In the genomic region with DNA sequence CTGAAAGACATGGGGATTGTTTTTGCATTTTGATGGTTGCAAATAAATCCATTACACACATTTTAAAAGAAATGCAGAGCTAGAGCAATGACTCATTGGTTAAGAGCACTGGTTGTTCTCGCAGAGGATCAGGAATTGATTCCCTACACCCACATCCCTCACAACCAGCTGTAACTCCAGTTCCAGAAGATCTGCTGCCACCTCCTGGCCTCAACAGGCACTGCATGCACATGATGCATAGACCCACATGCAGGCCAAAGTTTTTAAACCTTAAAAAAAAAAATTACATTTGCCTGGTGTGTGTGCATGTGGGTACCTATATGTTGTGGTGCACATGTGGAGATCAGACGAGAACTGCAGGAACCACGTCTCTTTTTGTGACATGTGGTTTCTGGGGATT, we compare ENCODE assay signal across 9 mouse cellular contexts. TPM values are rescaled to one million over a fixed set of nuclear protein-coding genes. Genes with fewer than 3 reads are reported as not detected.
DNase-seq lines count a peak whose midpoint lies in the region; ATAC-seq and TF ChIP-seq lines count a peak whose summit lies in the region.
"Had no signal": no experiment of that assay in that cellular context is flagged by ENCODE, and none has a peak within 500 bp of the region (broad histone marks: within the 10 kb centered on the region; RNA-seq: fewer than 3 reads in every experiment).

No protein-coding gene starts in this region.

- H3K4me2 ChIP-seq in hindbrain, embryonic 14.5 days (replicated peaks): no peak overlapping the region
- no peak overlapping the region for H3K4me2 ChIP-seq in hindbrain, embryonic 12.5 days (replicated peaks)

- H3K4me3 ChIP-seq in hindbrain, embryonic 14.5 days (replicated peaks; ENCODE audit: low read length): no peak overlapping the region
- no peak overlapping the region for H3K4me3 ChIP-seq in hindbrain, embryonic 12.5 days
- no peak overlapping the region for H3K4me3 ChIP-seq in ES-E14 (ENCODE audit: insufficient read depth in 1 of 2, low read depth in 1 of 2, low read length in 2 of 2, poor library complexity in 1 of 2, severe bottlenecking in 1 of 2)

- H3K27me3 ChIP-seq in hindbrain, embryonic 14.5 days (ENCODE audit: control insufficient read depth, insufficient read depth, low read length): no peaks in the 10 kb centered on the region
- H3K27me3 ChIP-seq in hindbrain, embryonic 12.5 days: no peaks in the 10 kb centered on the region

- no peak overlapping the region for H3K27ac ChIP-seq in hindbrain, embryonic 14.5 days
- H3K27ac ChIP-seq in hindbrain, embryonic 12.5 days: no peak overlapping the region
- no peak overlapping the region for H3K27ac ChIP-seq in ES-E14 (ENCODE audit: insufficient read depth, low read depth, low read length, poor library complexity, severe bottlenecking)

- no peak overlapping the region for H3K9ac ChIP-seq in hindbrain, embryonic 14.5 days
- H3K9ac ChIP-seq in hindbrain, embryonic 12.5 days: no peak overlapping the region
- H3K9ac ChIP-seq in ES-E14 (ENCODE audit: insufficient read depth, low read depth, low read length, poor library complexity, severe bottlenecking): no peak overlapping the region

- H3K36me3 ChIP-seq in hindbrain, embryonic 14.5 days (replicated peaks; ENCODE audit: control insufficient read depth, insufficient read depth): no peaks in the 10 kb centered on the region
- H3K36me3 ChIP-seq in hindbrain, embryonic 12.5 days: no peaks in the 10 kb centered on the region
- no peaks in the 10 kb centered on the region for H3K36me3 ChIP-seq in ES-E14 (ENCODE audit: control insufficient read depth, insufficient read depth, low read length, poor library complexity, severe bottlenecking)

- H3K4me1 ChIP-seq in hindbrain, embryonic 14.5 days (replicated peaks; ENCODE audit: control insufficient read depth, insufficient read depth, low read length): no peaks in the 10 kb centered on the region
- no peaks in the 10 kb centered on the region for H3K4me1 ChIP-seq in hindbrain, embryonic 12.5 days
- H3K4me1 ChIP-seq in ES-E14 (ENCODE audit: control insufficient read depth in 2 of 2, insufficient read depth in 2 of 2, low read length in 2 of 2, poor library complexity in 1 of 2): no peaks in the 10 kb centered on the region

- H3K9me3 ChIP-seq in hindbrain, embryonic 14.5 days (ENCODE audit: control insufficient read depth, low read length): no peaks in the 10 kb centered on the region
- no peaks in the 10 kb centered on the region for H3K9me3 ChIP-seq in hindbrain, embryonic 12.5 days (replicated peaks)
- no peaks in the 10 kb centered on the region for H3K9me3 ChIP-seq in ES-E14 (ENCODE audit: control insufficient read depth, insufficient read depth, low read depth, low read length)

- peak; percentile 38 for DNase-seq in hindbrain, embryonic 14.5 days (ENCODE audit: low spot score)
- DNase-seq in A20 (ENCODE audit: low read depth, low spot score) (peak; percentile 51), ES-E14 (ENCODE audit: low read depth, low spot score) (peak; percentile 53)
- peak; percentile 12 for DNase-seq in embryo, embryonic 9.5 days (ENCODE audit: extremely low spot score)
- peak; percentile 16 for DNase-seq in lung, postnatal 25 days (ENCODE audit: low spot score)
- peak; percentile 49 for DNase-seq in thymus, postnatal 0 days (ENCODE audit: low spot score)
- no peak for DNase-seq in gastrocnemius, postnatal 25 days

- WGBS in hindbrain, embryonic 14.5 days: 71% methylated on average over 3 of the region's 3 CpGs
- 67% methylated on average over 3 of the region's 3 CpGs for WGBS in hindbrain, embryonic 12.5 days

- ATAC-seq in hindbrain, embryonic 14.5 days (ENCODE audit: low FRiP score): no peak
- ATAC-seq in hindbrain, embryonic 12.5 days (ENCODE audit: low FRiP score): no peak

- in situ Hi-C loops in ES-E14 (cut with MboI; ENCODE audit: low sequenced_read_pairs in 2 of 2, unreplicated experiment in 2 of 2): no loop called here

TF ChIP-seq in ES-E14, 5 proteins besides CTCF, POLR2A, EP300 and RAD21:
- no peak for TF ChIP-seq MAFK (IDR thresholded peaks at IDR 0.05; ENCODE audit: insufficient read depth, low read depth, low read length)
- TF ChIP-seq ZC3H11A (IDR thresholded peaks at IDR 0.05; ENCODE audit: borderline replicate concordance, low read depth, low read length): peak; percentile 44; the same call in 1 of the 2 replicates

RNA-seq across cellular contexts. Expression of gene Asgr2, which starts 17.7 kb away (rescaled TPM):
- not detected in 2 replicates for polyA plus RNA-seq in hindbrain, embryonic 14.5 days (2014; fragmentation: Nextera tagmentation; extraction: Ambion mirVana)
- not detected in 2 replicates for polyA plus RNA-seq in hindbrain, embryonic 12.5 days (2016; fragmentation: Nextera tagmentation; extraction: Ambion mirVana)
- total RNA-seq in ES-E14 (2012; rRNA removed): 2.0 and 2.1 TPM in 2 replicates
- polyA plus RNA-seq in thymus, postnatal 0 days (2015; fragmentation: Nextera tagmentation; extraction: Ambion mirVana): 0.26 and 0.42 TPM in 2 replicates
- not detected for total RNA-seq in gastrocnemius, postnatal 25 days (2021)
- polyA plus RNA-seq: lung, embryonic 16.5 days had no signal

RNA-seq across cellular contexts. Expression of gene Mgl2, which starts 20.0 kb away (rescaled TPM):
- 0.93 and 1.1 TPM in 2 replicates for polyA plus RNA-seq in hindbrain, embryonic 14.5 days (2014; fragmentation: Nextera tagmentation; extraction: Ambion mirVana)
- polyA plus RNA-seq in hindbrain, embryonic 12.5 days (2016; fragmentation: Nextera tagmentation; extraction: Ambion mirVana): 0.50 and 0.77 TPM in 2 replicates
- total RNA-seq in ES-E14 (2012; rRNA removed): 0.42 and 1.8 TPM in 2 replicates
- polyA plus RNA-seq in thymus, postnatal 0 days (2015; fragmentation: Nextera tagmentation; extraction: Ambion mirVana): 5.3 and 6.0 TPM in 2 replicates
- 1 to 10 TPM; 2.5 to 3.6 TPM for total RNA-seq in gastrocnemius, postnatal 25 days (2021)

RNA-seq across cellular contexts. Expression of gene Clec10a, which starts 45.9 kb away (rescaled TPM):
- polyA plus RNA-seq in hindbrain, embryonic 14.5 days (2014; fragmentation: Nextera tagmentation; extraction: Ambion mirVana): 0.78 and 1.2 TPM in 2 replicates
- 0.71 and 2.6 TPM in 2 replicates for polyA plus RNA-seq in hindbrain, embryonic 12.5 days (2016; fragmentation: Nextera tagmentation; extraction: Ambion mirVana)
- 2.1 and 2.2 TPM in 2 replicates for total RNA-seq in ES-E14 (2012; rRNA removed)
- 3.6 and 3.7 TPM in 2 replicates for polyA plus RNA-seq in thymus, postnatal 0 days (2015; fragmentation: Nextera tagmentation; extraction: Ambion mirVana)
- 1 to 10 TPM; 1.3 to 4.3 TPM for total RNA-seq in gastrocnemius, postnatal 25 days (2021)

RNA-seq across cellular contexts. Expression of gene Asgr1, which starts 56.3 kb away (rescaled TPM):
- 2.4 and 4.1 TPM in 2 replicates for polyA plus RNA-seq in hindbrain, embryonic 14.5 days (2014; fragmentation: Nextera tagmentation; extraction: Ambion mirVana)
- 0.56 and 0.89 TPM in 2 replicates for polyA plus RNA-seq in hindbrain, embryonic 12.5 days (2016; fragmentation: Nextera tagmentation; extraction: Ambion mirVana)
- total RNA-seq in ES-E14 (2012; rRNA removed): 0.58 TPM in 1 of 2 replicates, not detected in the other
- 0.31 and 0.49 TPM in 2 replicates for polyA plus RNA-seq in thymus, postnatal 0 days (2015; fragmentation: Nextera tagmentation; extraction: Ambion mirVana)
- not detected for total RNA-seq in gastrocnemius, postnatal 25 days (2021)
- polyA plus RNA-seq: lung, embryonic 16.5 days had no signal
